9 mouse cellular contexts compared by ENCODE assay signal in genomic region chr9:44724223-44724622, GRCm38 (mm10). TPM values are rescaled to one million over a fixed set of nuclear protein-coding genes. Genes with fewer than 3 reads are reported as not detected.
DNase-seq lines count a peak whose midpoint lies in the region; ATAC-seq and TF ChIP-seq lines count a peak whose summit lies in the region.
"Had no signal": no experiment of that assay in that cellular context is flagged by ENCODE, and none has a peak within 500 bp of the region (broad histone marks: within the 10 kb centered on the region; RNA-seq: fewer than 3 reads in every experiment).

No protein-coding gene starts in this region.

- DNase-seq in frontal cortex, adult 2 months (ENCODE audit: extremely low spot score in 1 of 2, low spot score in 1 of 2): peak; percentile 45 to 66
- DNase-seq in frontal cortex, postnatal 14 days (ENCODE audit: low spot score in 2 of 2): no peak
- peak; percentile 46 for DNase-seq in ZHBTc4 (ENCODE audit: low read depth, low spot score)
- peak; percentile 41 for DNase-seq in forebrain, postnatal 0 days
- DNase-seq in T-cell, adult 2 months (ENCODE audit: low spot score): no peak

- TF ChIP-seq CTCF in forebrain, postnatal 0 days (IDR thresholded peaks at IDR 0.05; ENCODE audit: low read depth): no peak

- 55% methylated on average over 6 of the region's 6 CpGs for WGBS in forebrain, postnatal 0 days
- WGBS in intestine, embryonic 16.5 days: 47% methylated on average over 6 of the region's 6 CpGs
- WGBS in midbrain, embryonic 13.5 days: 29% methylated on average over 6 of the region's 6 CpGs

- H3K4me1 ChIP-seq in forebrain, postnatal 0 days (ENCODE audit: insufficient read depth): peaks cover 16% of the 10 kb centered on the region
- peaks cover 33% of the 10 kb centered on the region for H3K4me1 ChIP-seq in intestine, embryonic 16.5 days (ENCODE audit: control insufficient read depth, insufficient read depth, low read length)
- H3K4me1 ChIP-seq in midbrain, embryonic 13.5 days (replicated peaks): peaks cover 77% of the 10 kb centered on the region

- no peak overlapping the region for H3K4me2 ChIP-seq in forebrain, postnatal 0 days (ENCODE audit: low read depth)
- no peak overlapping the region for H3K4me2 ChIP-seq in intestine, embryonic 16.5 days (ENCODE audit: low read depth, low read length)
- H3K4me2 ChIP-seq in midbrain, embryonic 13.5 days (replicated peaks): no peak overlapping the region

- no peaks in the 10 kb centered on the region for H3K27me3 ChIP-seq in forebrain, postnatal 0 days (ENCODE audit: insufficient read depth, low read length)
- 0 out of 2 replicates have a peak, but pooled peaks cover 3% of the 10 kb centered on the region for H3K27me3 ChIP-seq in intestine, embryonic 16.5 days (replicated peaks; ENCODE audit: control insufficient read depth, insufficient read depth, low read length)
- no peaks in the 10 kb centered on the region for H3K27me3 ChIP-seq in midbrain, embryonic 13.5 days

- peak; percentile 3; the same call in 1 of the 2 replicates for ATAC-seq in forebrain, postnatal 0 days
- no peak; the same call in 1 of the 2 replicates for ATAC-seq in intestine, embryonic 16.5 days
- no peak for ATAC-seq in midbrain, embryonic 13.5 days
- ATAC-seq in megakaryocyte progenitor cell, adult 5-6 weeks (replicated peaks; ENCODE audit: poor library complexity): no peak

- H3K27ac ChIP-seq in forebrain, postnatal 0 days (ENCODE audit: low read depth, low read length): no peak overlapping the region
- H3K27ac ChIP-seq in intestine, embryonic 16.5 days (ENCODE audit: low read length): peak overlapping the region; percentile 61
- 0 out of 2 replicates have a peak overlapping the region, but pooled peaks have one; percentile 45 for H3K27ac ChIP-seq in midbrain, embryonic 13.5 days

- no peak overlapping the region for H3K4me3 ChIP-seq in forebrain, postnatal 0 days (ENCODE audit: low read depth, low read length)
- H3K4me3 ChIP-seq in intestine, embryonic 16.5 days (ENCODE audit: low read length): no peak overlapping the region
- no peak overlapping the region for H3K4me3 ChIP-seq in midbrain, embryonic 13.5 days (replicated peaks)

- no peaks in the 10 kb centered on the region for H3K36me3 ChIP-seq in forebrain, postnatal 0 days (ENCODE audit: insufficient read depth)
- H3K36me3 ChIP-seq in intestine, embryonic 16.5 days (ENCODE audit: control insufficient read depth, insufficient read depth, low read length): no peaks in the 10 kb centered on the region
- H3K36me3 ChIP-seq in midbrain, embryonic 13.5 days: no peaks in the 10 kb centered on the region

- H3K9me3 ChIP-seq in forebrain, postnatal 0 days (ENCODE audit: low read length): no peaks in the 10 kb centered on the region
- H3K9me3 ChIP-seq in intestine, embryonic 16.5 days (ENCODE audit: control insufficient read depth, low read length): no peaks in the 10 kb centered on the region
- no peaks in the 10 kb centered on the region for H3K9me3 ChIP-seq in midbrain, embryonic 13.5 days

- no peak overlapping the region for H3K9ac ChIP-seq in forebrain, postnatal 0 days
- H3K9ac ChIP-seq in intestine, embryonic 16.5 days (ENCODE audit: low read depth, low read length): no peak overlapping the region
- H3K9ac ChIP-seq in midbrain, embryonic 13.5 days (replicated peaks): no peak overlapping the region

RNA-seq across cellular contexts. Expression of gene Phldb1, which starts 10.8 kb away (rescaled TPM):
- polyA plus RNA-seq in frontal cortex, adult 2 months (2012; rRNA removed): 138 and 146 TPM in 2 replicates
- 106 and 129 TPM in 2 replicates for total RNA-seq in forebrain, postnatal 0 days (2014; rRNA removed)
- polyA plus RNA-seq in forebrain, postnatal 0 days (2015; fragmentation: Nextera tagmentation; extraction: Ambion mirVana): 28.2 and 34.3 TPM in 2 replicates
- 12.9 and 14.4 TPM in 2 replicates for polyA plus RNA-seq in intestine, embryonic 16.5 days (2015; fragmentation: Nextera tagmentation; extraction: Ambion mirVana)
- 47.9 and 55.5 TPM in 2 replicates for polyA plus RNA-seq in midbrain, embryonic 13.5 days (2015; fragmentation: Nextera tagmentation; extraction: Ambion mirVana)
- 0.64 and 1.4 TPM in 2 replicates for total RNA-seq in megakaryocyte progenitor cell, adult 5-6 weeks (2015)
- total RNA-seq in megakaryocyte progenitor cell, adult 5-6 weeks (2017): 2.7 and 5.7 TPM in 2 replicates

RNA-seq across cellular contexts. Expression of gene Arcn1, which starts 43.4 kb away (rescaled TPM):
- polyA plus RNA-seq in frontal cortex, adult 2 months (2012; rRNA removed): 55.6 and 57.7 TPM in 2 replicates
- 107 and 113 TPM in 2 replicates for total RNA-seq in forebrain, postnatal 0 days (2014; rRNA removed)
- polyA plus RNA-seq in forebrain, postnatal 0 days (2015; fragmentation: Nextera tagmentation; extraction: Ambion mirVana): 86.0 and 105 TPM in 2 replicates
- 187 and 196 TPM in 2 replicates for polyA plus RNA-seq in intestine, embryonic 16.5 days (2015; fragmentation: Nextera tagmentation; extraction: Ambion mirVana)
- 142 and 145 TPM in 2 replicates for polyA plus RNA-seq in midbrain, embryonic 13.5 days (2015; fragmentation: Nextera tagmentation; extraction: Ambion mirVana)
- total RNA-seq in megakaryocyte progenitor cell, adult 5-6 weeks (2015): 169 and 181 TPM in 2 replicates
- total RNA-seq in megakaryocyte progenitor cell, adult 5-6 weeks (2017): 163 and 188 TPM in 2 replicates

RNA-seq across cellular contexts. Expression of gene Ift46, which starts 43.5 kb away (rescaled TPM):
- 90.9 and 96.6 TPM in 2 replicates for polyA plus RNA-seq in frontal cortex, adult 2 months (2012; rRNA removed)
- 67.0 and 72.4 TPM in 2 replicates for total RNA-seq in forebrain, postnatal 0 days (2014; rRNA removed)
- polyA plus RNA-seq in forebrain, postnatal 0 days (2015; fragmentation: Nextera tagmentation; extraction: Ambion mirVana): 158 and 166 TPM in 2 replicates
- polyA plus RNA-seq in intestine, embryonic 16.5 days (2015; fragmentation: Nextera tagmentation; extraction: Ambion mirVana): 68.1 and 71.4 TPM in 2 replicates
- 171 and 183 TPM in 2 replicates for polyA plus RNA-seq in midbrain, embryonic 13.5 days (2015; fragmentation: Nextera tagmentation; extraction: Ambion mirVana)
- 33.3 and 34.0 TPM in 2 replicates for total RNA-seq in megakaryocyte progenitor cell, adult 5-6 weeks (2015)
- total RNA-seq in megakaryocyte progenitor cell, adult 5-6 weeks (2017): 25.9 and 38.9 TPM in 2 replicates

RNA-seq across cellular contexts. Expression of gene Treh, which starts 51.2 kb away (rescaled TPM):
- polyA plus RNA-seq in frontal cortex, adult 2 months (2012; rRNA removed): 0.16 and 0.17 TPM in 2 replicates
- total RNA-seq in forebrain, postnatal 0 days (2014; rRNA removed): not detected in 2 replicates
- not detected in 2 replicates for polyA plus RNA-seq in forebrain, postnatal 0 days (2015; fragmentation: Nextera tagmentation; extraction: Ambion mirVana)
- polyA plus RNA-seq in intestine, embryonic 16.5 days (2015; fragmentation: Nextera tagmentation; extraction: Ambion mirVana): 0.09 and 0.16 TPM in 2 replicates
- polyA plus RNA-seq in midbrain, embryonic 13.5 days (2015; fragmentation: Nextera tagmentation; extraction: Ambion mirVana): not detected in 2 replicates
- total RNA-seq in megakaryocyte progenitor cell, adult 5-6 weeks (2015): not detected in 2 replicates
- not detected in 2 replicates for total RNA-seq in megakaryocyte progenitor cell, adult 5-6 weeks (2017)
- total RNA-seq: common myeloid progenitor, adult 5-6 weeks had no signal

Comparison
In these comparisons a context has a peak if more than half of its experiments do, and no peak if none do; other contexts are left out.
1. DNase-seq: peak in frontal cortex, adult 2 months (2 of 2), ZHBTc4 (single experiment) and forebrain, postnatal 0 days (single experiment); none in frontal cortex, postnatal 14 days (0 of 2) and T-cell, adult 2 months (single experiment).